Mouse (Mus musculus): ENCODE measurements at regions not wholly inside any gene's neighbourhood (a gene's known extent, or its start where the extent isn't known, plus 50 kb on each side); places are given as distances from the start of the nearest gene placed in this dataset.

DNA sequence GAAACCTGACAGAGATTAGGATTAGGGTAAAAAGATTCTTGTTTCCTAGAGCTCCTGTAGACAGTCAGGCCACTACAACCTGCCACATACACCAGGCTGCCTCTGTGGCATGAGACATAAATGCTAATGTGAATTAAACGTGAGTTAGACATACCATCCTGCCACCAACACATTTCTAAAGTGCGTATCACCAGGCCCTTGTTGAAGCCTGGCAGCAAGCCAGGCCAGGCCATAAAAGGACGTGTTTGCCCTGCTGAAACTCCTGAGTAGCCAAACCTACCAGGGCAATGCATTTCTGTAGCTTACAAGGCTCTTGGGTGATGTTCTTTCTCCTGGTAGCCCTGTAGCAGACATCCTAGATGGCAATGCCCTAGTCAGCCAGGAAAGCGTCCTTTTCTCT, 63.4 kb upstream of the Gm5458 start:
- Histone ChIP-seq H3K27me3 (ENCODE audit: insufficient read depth, low read length) (no peaks in the 10 kb centered on the region), H3K27ac (ENCODE audit: low read depth) (no peak overlapping the region), H3K9ac (no peak overlapping the region), H3K4me1 (ENCODE audit: insufficient read depth) (no peaks in the 10 kb centered on the region), H3K4me2 (no peak overlapping the region), H3K9me3 (ENCODE audit: low read depth, low read length) (no peaks in the 10 kb centered on the region), H3K36me3 (ENCODE audit: insufficient read depth) (no peaks in the 10 kb centered on the region), H3K4me3 (ENCODE audit: low read depth, low read length) (no peak overlapping the region)
- ATAC-seq (ENCODE audit: insufficient read depth) (no peak), DNase-seq (peak; percentile 69)
- WGBS: 28% methylated on average over 4 of the region's 4 CpGs
- TF ChIP-seq CTCF (IDR thresholded peaks at IDR 0.05; ENCODE audit: low read depth): no peak

DNA sequence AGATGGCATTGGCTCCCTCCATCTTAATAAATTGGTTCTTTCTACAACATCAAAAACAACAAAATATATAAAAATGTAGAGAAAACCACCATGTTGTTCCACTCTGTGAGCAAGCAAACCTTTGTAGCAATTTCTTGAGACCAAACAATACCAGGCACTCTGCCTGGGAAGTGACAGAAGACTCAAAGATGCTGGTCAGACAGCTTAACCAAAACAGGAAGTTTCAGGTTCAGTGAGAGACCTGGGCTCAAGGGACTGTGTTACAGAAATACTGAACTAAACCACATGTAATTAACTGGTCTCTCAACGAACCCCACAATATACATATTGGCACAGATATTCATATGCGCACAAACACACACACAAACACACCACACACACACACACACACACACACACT, 71.7 kb upstream of the Gm5458 start:
- H3K4me1 ChIP-seq (ENCODE audit: insufficient read depth): no peaks in the 10 kb centered on the region
- WGBS: 64% methylated on average over 2 of the region's 2 CpGs
- H3K27ac ChIP-seq (ENCODE audit: low read depth): no peak overlapping the region
- H3K4me3 ChIP-seq (ENCODE audit: low read depth, low read length): no peak overlapping the region
- DNase-seq: no peak
- no peak overlapping the region for H3K4me2 ChIP-seq
- no peak for ATAC-seq (ENCODE audit: insufficient read depth)
- no peaks in the 10 kb centered on the region for H3K9me3 ChIP-seq (ENCODE audit: low read depth, low read length)
- no peak for TF ChIP-seq CTCF (IDR thresholded peaks at IDR 0.05; ENCODE audit: low read depth)
- no peak overlapping the region for H3K9ac ChIP-seq
- H3K27me3 ChIP-seq (ENCODE audit: insufficient read depth, low read length): no peaks in the 10 kb centered on the region
- no peaks in the 10 kb centered on the region for H3K36me3 ChIP-seq (ENCODE audit: insufficient read depth)

GRCm38 (mm10) chr14:19688426-19688825, 62.6 kb upstream of the Nid2 start:
- Histone ChIP-seq H3K36me3 (ENCODE audit: insufficient read depth) (no peaks in the 10 kb centered on the region), H3K9ac (no peak overlapping the region), H3K4me2 (no peak overlapping the region), H3K27me3 (ENCODE audit: insufficient read depth, low read length) (no peaks in the 10 kb centered on the region), H3K27ac (ENCODE audit: low read depth) (no peak overlapping the region), H3K4me3 (ENCODE audit: low read depth, low read length) (no peak overlapping the region), H3K9me3 (ENCODE audit: low read depth, low read length) (no peaks in the 10 kb centered on the region), H3K4me1 (ENCODE audit: insufficient read depth) (no peaks in the 10 kb centered on the region)
- no peak for TF ChIP-seq CTCF (IDR thresholded peaks at IDR 0.05; ENCODE audit: low read depth)
- ATAC-seq (ENCODE audit: insufficient read depth) (no peak), DNase-seq (no peak)

GRCm38 (mm10) chr14:19693606-19694005, 57.5 kb upstream of the Nid2 start:
- Histone ChIP-seq H3K4me3 (ENCODE audit: low read depth, low read length) (no peak overlapping the region), H3K27me3 (ENCODE audit: insufficient read depth, low read length) (no peaks in the 10 kb centered on the region), H3K9me3 (ENCODE audit: low read depth, low read length) (no peaks in the 10 kb centered on the region), H3K36me3 (ENCODE audit: insufficient read depth) (no peaks in the 10 kb centered on the region), H3K9ac (no peak overlapping the region), H3K4me1 (ENCODE audit: insufficient read depth) (no peaks in the 10 kb centered on the region), H3K4me2 (no peak overlapping the region), H3K27ac (ENCODE audit: low read depth) (no peak overlapping the region)
- DNase-seq (peak; percentile 44), ATAC-seq (ENCODE audit: insufficient read depth) (no peak)
- 58% methylated on average over 2 of the region's 2 CpGs for WGBS
- no peak for TF ChIP-seq CTCF (IDR thresholded peaks at IDR 0.05; ENCODE audit: low read depth)

- ATAC-seq (ENCODE audit: insufficient read depth) (no peak), DNase-seq (no peak)
- Histone ChIP-seq H3K27ac (ENCODE audit: low read depth) (no peak overlapping the region), H3K9me3 (ENCODE audit: low read depth, low read length) (no peaks in the 10 kb centered on the region), H3K27me3 (ENCODE audit: insufficient read depth, low read length) (no peaks in the 10 kb centered on the region), H3K4me3 (ENCODE audit: low read depth, low read length) (no peak overlapping the region), H3K36me3 (ENCODE audit: insufficient read depth) (no peaks in the 10 kb centered on the region), H3K4me1 (ENCODE audit: insufficient read depth) (no peaks in the 10 kb centered on the region), H3K9ac (no peak overlapping the region), H3K4me2 (no peak overlapping the region)
- no peak for TF ChIP-seq CTCF (IDR thresholded peaks at IDR 0.05; ENCODE audit: low read depth)
Measured at GRCm38 (mm10) chr14:19694289-19694688, 56.8 kb upstream of the Nid2 start.

- 66% methylated on average over 4 of the region's 4 CpGs for WGBS
- no peaks in the 10 kb centered on the region for H3K36me3 ChIP-seq (ENCODE audit: insufficient read depth)
- no peaks in the 10 kb centered on the region for H3K9me3 ChIP-seq (ENCODE audit: low read depth, low read length)
- DNase-seq: no peak
- no peaks in the 10 kb centered on the region for H3K27me3 ChIP-seq (ENCODE audit: insufficient read depth, low read length)
- H3K27ac ChIP-seq (ENCODE audit: low read depth): no peak overlapping the region
- no peak overlapping the region for H3K4me3 ChIP-seq (ENCODE audit: low read depth, low read length)
- H3K4me2 ChIP-seq: no peak overlapping the region
- H3K4me1 ChIP-seq (ENCODE audit: insufficient read depth): no peaks in the 10 kb centered on the region
- TF ChIP-seq CTCF (IDR thresholded peaks at IDR 0.05; ENCODE audit: low read depth): no peak
- no peak overlapping the region for H3K9ac ChIP-seq
- no peak for ATAC-seq (ENCODE audit: insufficient read depth)
Measured at GRCm38 (mm10) chr14:19699497-19699896, 51.6 kb upstream of the Nid2 start.

Data from lung, embryonic 14.5 days (tissue).